8 mouse cellular contexts compared by ENCODE assay signal in the genomic region with DNA sequence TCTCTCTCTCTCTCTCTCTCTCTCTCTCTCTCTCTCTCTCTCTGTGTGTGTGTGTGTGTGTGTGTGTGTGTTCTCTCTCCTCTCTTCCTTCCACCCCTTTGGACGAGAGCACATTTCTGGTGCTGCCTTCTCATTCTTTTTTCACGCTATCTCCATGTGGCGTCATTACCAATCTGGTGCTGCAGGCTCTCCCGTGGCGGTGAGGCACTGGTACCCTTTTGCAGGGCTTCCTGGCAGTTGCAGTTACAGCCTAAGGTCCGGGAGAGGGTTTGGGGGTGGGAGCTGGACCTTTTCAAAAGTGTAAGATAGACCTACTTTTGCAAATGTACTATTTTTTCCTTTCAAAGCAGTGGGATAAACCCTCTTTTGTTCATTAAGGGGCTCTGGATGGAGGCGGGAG. TPM values are rescaled to one million over a fixed set of nuclear protein-coding genes. Genes with fewer than 3 reads are reported as not detected.
DNase-seq lines count a peak whose midpoint lies in the region; ATAC-seq and TF ChIP-seq lines count a peak whose summit lies in the region.

No protein-coding gene starts in this region.

- TF ChIP-seq CTCF in CH12.LX (conservative IDR thresholded peaks at IDR 0.05 in 1 of 2, IDR thresholded peaks at IDR 0.05 in 1 of 2; ENCODE audit: low read depth in 2 of 2, low read length in 2 of 2): no peak

- no peaks in the 10 kb centered on the region for H3K79me2 ChIP-seq in CH12.LX (replicated peaks; ENCODE audit: control insufficient read depth, extremely low read depth, insufficient read depth, poor library complexity, severe bottlenecking)
- H3K79me2 ChIP-seq in myocyte (ENCODE audit: control insufficient read depth, insufficient read depth): peaks cover 58% of the 10 kb centered on the region

- intact Hi-C loops in heart, postnatal 14 days (cut with DNase I): loop anchor here (2.0 to 5.0 kb wide), 2 partner anchors 85 to 113 kb away; no protein-coding TSS in a partner anchor

- H3K27ac ChIP-seq in CH12.LX (ENCODE audit: insufficient read depth, low read depth): no peak overlapping the region
- no peak overlapping the region for H3K27ac ChIP-seq in embryonic facial prominence, embryonic 12.5 days

- dilution Hi-C loops in CH12.LX (cut with MboI; ENCODE audit: extremely low pct_ligation_motif_present, extremely low pct_unique_long_range_greater_than_20kb, low sequenced_read_pairs): no loop called here

- no peak for TF ChIP-seq RAD21 in CH12.LX (IDR thresholded peaks at IDR 0.05; ENCODE audit: low read depth, low read length)

- H3ac ChIP-seq in myocyte (ENCODE audit: control insufficient read depth, insufficient read length): peak overlapping the region; percentile 65

- H3K4me2 ChIP-seq in CH12.LX (ENCODE audit: insufficient read depth, low read depth, poor library complexity, severe bottlenecking) (peak overlapping the region; percentile 75), myocyte (ENCODE audit: low read depth) (peak overlapping the region; percentile 92)
- peak overlapping the region; percentile 85 for H3K4me2 ChIP-seq in embryonic facial prominence, embryonic 12.5 days (replicated peaks)

- H3K4me3 ChIP-seq in CH12.LX (replicated peaks in 1 of 3; ENCODE audit: low read depth in 2 of 3, low read length in 2 of 3, poor library complexity in 1 of 3): peak overlapping the region in 1 of 3 experiments; percentile 83
- H3K4me3 ChIP-seq in embryonic facial prominence, embryonic 12.5 days: peak overlapping the region; percentile 69
- peak overlapping the region; percentile 56 for H3K4me3 ChIP-seq in myocyte

- WGBS in embryonic facial prominence, embryonic 12.5 days: 10% methylated on average over 7 of the region's 7 CpGs

- peak; percentile 38 to 51 for DNase-seq in heart, adult 18-20 months
- no peak for DNase-seq in heart, postnatal 14 days
- DNase-seq in CH12.LX (ENCODE audit: extremely low read depth): no peak
- DNase-seq in induced T-regulatory cell, adult 2 months (ENCODE audit: low read depth): peak; percentile 17
- no peak for DNase-seq in urinary bladder, postnatal 10 days (ENCODE audit: low spot score)
- no peak for DNase-seq in testis, postnatal 14 days (ENCODE audit: low spot score)

- H3K36me3 ChIP-seq in CH12.LX (replicated peaks in 1 of 2; ENCODE audit: control insufficient read depth in 1 of 2, insufficient read depth in 1 of 2, low read length in 1 of 2): peaks cover 0 to 9% of the 10 kb centered on the region in 2 experiments
- H3K36me3 ChIP-seq in embryonic facial prominence, embryonic 12.5 days: no peaks in the 10 kb centered on the region
- H3K36me3 ChIP-seq in myocyte (ENCODE audit: control insufficient read depth, insufficient read depth): peaks cover 5% of the 10 kb centered on the region

- ATAC-seq in embryonic facial prominence, embryonic 12.5 days (ENCODE audit: insufficient number of reproducible peaks, insufficient read depth, low FRiP score, low TSS enrichment): no peak

- no peak for TF ChIP-seq EP300 in CH12.LX (IDR thresholded peaks at IDR 0.05; ENCODE audit: low read length)

- peaks cover 0 to 18% of the 10 kb centered on the region in 2 experiments; a peak in 2 of 4 replicates for H3K4me1 ChIP-seq in CH12.LX (ENCODE audit: control insufficient read depth in 1 of 2, insufficient read depth in 2 of 2)
- H3K4me1 ChIP-seq in embryonic facial prominence, embryonic 12.5 days: 0 out of 2 replicates have a peak, but pooled peaks cover 3% of the 10 kb centered on the region

- H3K9me3 ChIP-seq in CH12.LX (replicated peaks; ENCODE audit: low read length): no peaks in the 10 kb centered on the region
- no peaks in the 10 kb centered on the region for H3K9me3 ChIP-seq in embryonic facial prominence, embryonic 12.5 days

- in situ Hi-C loops in CH12.LX (cut with MboI; ENCODE audit: low pct_ligation_motif_present, low pct_unique_long_range_greater_than_20kb, low sequenced_read_pairs): loop anchor here (25.0 kb wide), 1 partner anchor 130 kb away; no protein-coding TSS in a partner anchor

- no peak overlapping the region for H3K9ac ChIP-seq in CH12.LX (ENCODE audit: insufficient read depth, low read depth)
- no peak overlapping the region for H3K9ac ChIP-seq in embryonic facial prominence, embryonic 12.5 days

- peaks cover 15% of the 10 kb centered on the region for H3K27me3 ChIP-seq in CH12.LX (replicated peaks)
- H3K27me3 ChIP-seq in embryonic facial prominence, embryonic 12.5 days: no peaks in the 10 kb centered on the region
- no peaks in the 10 kb centered on the region for H3K27me3 ChIP-seq in myocyte (ENCODE audit: control insufficient read depth, insufficient read depth, insufficient read length)

- TF ChIP-seq POLR2A in CH12.LX (IDR thresholded peaks at IDR 0.05; ENCODE audit: low read depth, low read length): no peak
- no peak for TF ChIP-seq POLR2A in myocyte (IDR thresholded peaks at IDR 0.05; ENCODE audit: insufficient read length, low read depth)

TF ChIP-seq in CH12.LX, 34 proteins besides CTCF, POLR2A, EP300 and RAD21:
- no peak for TF ChIP-seq CHD2 (IDR thresholded peaks at IDR 0.05; ENCODE audit: low read length)

TF ChIP-seq in myocyte, 11 proteins besides CTCF, POLR2A, EP300 and RAD21:
- TF ChIP-seq USF1 (IDR thresholded peaks at IDR 0.05; ENCODE audit: low read depth): no peak
- TF ChIP-seq REST (IDR thresholded peaks at IDR 0.05; ENCODE audit: insufficient read depth, insufficient read length): no peak
- TF ChIP-seq E2F4 (IDR thresholded peaks at IDR 0.05; ENCODE audit: insufficient read depth): no peak
- no peak for TF ChIP-seq TCF12 (IDR thresholded peaks at IDR 0.05; ENCODE audit: insufficient read depth, poor library complexity, severe bottlenecking)
- no peak for TF ChIP-seq TCF3 (IDR thresholded peaks at IDR 0.05; ENCODE audit: insufficient read length, low read depth)
- TF ChIP-seq POLR2AphosphoS2 (IDR thresholded peaks at IDR 0.05; ENCODE audit: insufficient read length, low read depth): no peak
- TF ChIP-seq MYOD1 (IDR thresholded peaks at IDR 0.05; ENCODE audit: control insufficient read depth in 1 of 3, insufficient read length in 2 of 3, low read depth in 2 of 3): no peak
- no peak for TF ChIP-seq SRF (IDR thresholded peaks at IDR 0.05; ENCODE audit: control insufficient read depth, insufficient read length, low read depth)
- TF ChIP-seq CEBPB (IDR thresholded peaks at IDR 0.05; ENCODE audit: insufficient read depth, poor library complexity, severe bottlenecking): no peak
- no peak for TF ChIP-seq MYOG (IDR thresholded peaks at IDR 0.05; ENCODE audit: control insufficient read depth in 1 of 3, insufficient read depth in 1 of 3, insufficient read length in 2 of 3, low read depth in 2 of 3)
- TF ChIP-seq MAX (IDR thresholded peaks at IDR 0.05; ENCODE audit: low read depth): no peak

RNA-seq across cellular contexts. Expression of a gene that starts 1.2 kb away (rescaled TPM):
- total RNA-seq in heart, adult 18-20 months (2021): 100 to 1,000 TPM; 200 to 202 TPM
- 100 to 1,000 TPM; 176 to 186 TPM for total RNA-seq in heart, postnatal 14 days (2021)
- total RNA-seq in CH12.LX (2012; rRNA removed) (2.3 and 4.6 TPM in 2 replicates), CH12.LX (2014; rRNA removed) (6.4 and 8.6 TPM in 2 replicates)
- polyA plus RNA-seq in CH12.LX (2012; ENCODE audit: insufficient read length, low read depth) (8.1 and 12.4 TPM in 2 replicates), myocyte (2012; fragmentation: generic; extraction: Trizol) (103 TPM)
- polyA plus RNA-seq in embryonic facial prominence, embryonic 12.5 days (2016; fragmentation: Nextera tagmentation; extraction: Ambion mirVana): 9.7 and 9.8 TPM in 2 replicates

Comparison
In these comparisons a context has a peak if more than half of its experiments do, and no peak if none do; other contexts are left out.
1. DNase-seq: peak in heart, adult 18-20 months (2 of 2) and induced T-regulatory cell, adult 2 months (single experiment); none in heart, postnatal 14 days (0 of 2), CH12.LX (single experiment), urinary bladder, postnatal 10 days (single experiment) and testis, postnatal 14 days (single experiment).
2. RNA of a gene that starts 1.2 kb away (total RNA-seq): 200 to 202 TPM in heart, adult 18-20 months and 176 to 186 TPM in heart, postnatal 14 days; 2.3 to 8.6 TPM in CH12.LX; every median in the first group is over 10 times any median in the second.
3. Peak in every context shown above with its lines, with median percentiles within 50 percentile points of each other: H3K4me2 ChIP-seq.